Mouse (Mus musculus) thymus, adult 2 months (tissue): ENCODE results near the gene Trak1.

Experiments
- CTCF ChIP-seq: fragments of 200-500 bp; IDR thresholded peaks from 2 replicates; pipeline ENCODE4 v1.5.1; 2012; ENCODE audit warnings: mild to moderate bottlenecking, control low read depth, low read length, moderate library complexity, borderline replicate concordance; ENCODE audit not compliant: control insufficient read depth, poor library complexity, insufficient read depth; ENCODE audit errors: extremely low read depth
- POLR2A ChIP-seq: fragments of 200-500 bp; IDR thresholded peaks from 2 replicates; pipeline ENCODE4 v1.6.1; 2012; ENCODE audit warnings: mild to moderate bottlenecking, low read length, control low read depth, moderate library complexity; ENCODE audit not compliant: control insufficient read depth, poor library complexity, insufficient read depth; ENCODE audit errors: extremely low read depth

- TF ChIP-seq POLR2A (no peak), CTCF (no peak)
Measured at GRCm38 (mm10) chr9:121443696-121444366, 146.5 kb downstream of the Trak1 start.
